Mouse (Mus musculus): Measurements from ENCODE around the gene Fli1. TPM values are rescaled to one million over a fixed set of nuclear protein-coding genes. Genes with fewer than 3 reads are reported as not detected.

Gene Fli1
- polyA plus RNA-seq, 2 experiments, result 10.1 to 22.2 TPM

DNA sequence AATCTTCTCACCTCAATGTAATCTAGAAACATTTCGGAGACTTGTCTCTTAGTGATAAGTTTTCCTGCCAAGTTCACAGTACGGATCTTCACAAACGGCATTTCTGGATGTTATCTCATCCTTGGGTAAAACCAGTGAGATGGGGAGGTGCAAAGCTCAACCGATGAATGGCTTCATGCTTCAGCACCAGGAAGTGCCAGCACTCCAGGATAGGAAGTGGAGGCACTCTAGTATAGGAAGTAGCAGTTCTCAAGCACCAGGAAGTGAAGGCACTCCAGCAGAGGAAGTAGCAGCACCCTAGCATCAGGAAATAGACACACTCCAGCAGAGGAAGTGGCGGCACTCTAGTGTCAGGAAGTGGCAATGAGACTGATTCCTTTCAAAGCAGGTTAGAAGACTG, 27.9 kb upstream of the Fli1 start:
- WGBS, result 86% methylated on average over 5 of the region's 5 CpGs
- H3K4me1 ChIP-seq (ENCODE audit: control insufficient read depth, insufficient read depth, low read length), result peaks cover 18% of the 10 kb centered on the region
- ATAC-seq (ENCODE audit: low FRiP score, low read depth) (no peak), DNase-seq (ENCODE audit: low spot score) (no peak)
- no peak overlapping the region for H3K27ac ChIP-seq (replicated peaks; ENCODE audit: low read depth, low read length)
- no peak overlapping the region for H3K4me3 ChIP-seq (replicated peaks; ENCODE audit: low read length)
- no peak overlapping the region for H3K9ac ChIP-seq (ENCODE audit: low read depth, low read length, severe bottlenecking)
- H3K4me2 ChIP-seq (replicated peaks; ENCODE audit: low read depth, low read length, severe bottlenecking), result no peak overlapping the region
- no peaks in the 10 kb centered on the region for H3K27me3 ChIP-seq (ENCODE audit: control insufficient read depth, insufficient read depth, low read length)
- no peak for TF ChIP-seq POLR2A (IDR thresholded peaks at IDR 0.05; ENCODE audit: borderline replicate concordance, extremely low read depth, insufficient read depth, insufficient read length)
- H3K36me3 ChIP-seq (ENCODE audit: control insufficient read depth, insufficient read depth, low read length), result no peaks in the 10 kb centered on the region
- no peaks in the 10 kb centered on the region for H3K9me3 ChIP-seq (ENCODE audit: control insufficient read depth, low read length)

DNA sequence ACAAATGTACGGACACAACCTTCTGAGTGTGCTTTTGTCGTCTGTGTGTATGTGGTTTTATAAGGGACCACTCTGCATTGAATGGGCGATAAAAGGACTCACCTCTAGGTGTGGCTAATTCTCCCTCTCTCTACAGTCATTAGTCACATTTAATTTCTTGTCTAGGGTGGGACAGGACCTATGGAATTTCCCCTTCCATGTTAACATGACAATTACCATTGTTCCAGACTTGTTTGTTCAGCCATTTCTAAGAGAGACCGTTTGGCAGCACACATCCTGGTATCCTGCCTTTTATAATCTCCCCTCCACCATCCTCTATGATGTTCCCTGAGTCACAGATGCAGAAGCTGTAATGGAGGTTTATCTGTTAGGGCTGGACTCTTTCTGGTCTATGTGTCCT, 26.6 kb upstream of the Fli1 start:
- H3K9me3 ChIP-seq (ENCODE audit: control insufficient read depth, low read length), result no peaks in the 10 kb centered on the region
- no peak for DNase-seq (ENCODE audit: low spot score)
- no peaks in the 10 kb centered on the region for H3K27me3 ChIP-seq (ENCODE audit: control insufficient read depth, insufficient read depth, low read length)
- H3K27ac ChIP-seq (replicated peaks; ENCODE audit: low read depth, low read length), result no peak overlapping the region
- WGBS, result 78% methylated on average over 4 of the region's 4 CpGs
- no peak overlapping the region for H3K4me2 ChIP-seq (replicated peaks; ENCODE audit: low read depth, low read length, severe bottlenecking)
- H3K9ac ChIP-seq (ENCODE audit: low read depth, low read length, severe bottlenecking), result no peak overlapping the region
- H3K4me3 ChIP-seq (replicated peaks; ENCODE audit: low read length), result no peak overlapping the region
- no peak for TF ChIP-seq POLR2A (IDR thresholded peaks at IDR 0.05; ENCODE audit: borderline replicate concordance, extremely low read depth, insufficient read depth, insufficient read length)
- ATAC-seq (ENCODE audit: low FRiP score, low read depth), result no peak
- H3K36me3 ChIP-seq (ENCODE audit: control insufficient read depth, insufficient read depth, low read length), result no peaks in the 10 kb centered on the region
- peaks cover 24% of the 10 kb centered on the region for H3K4me1 ChIP-seq (ENCODE audit: control insufficient read depth, insufficient read depth, low read length)

DNA sequence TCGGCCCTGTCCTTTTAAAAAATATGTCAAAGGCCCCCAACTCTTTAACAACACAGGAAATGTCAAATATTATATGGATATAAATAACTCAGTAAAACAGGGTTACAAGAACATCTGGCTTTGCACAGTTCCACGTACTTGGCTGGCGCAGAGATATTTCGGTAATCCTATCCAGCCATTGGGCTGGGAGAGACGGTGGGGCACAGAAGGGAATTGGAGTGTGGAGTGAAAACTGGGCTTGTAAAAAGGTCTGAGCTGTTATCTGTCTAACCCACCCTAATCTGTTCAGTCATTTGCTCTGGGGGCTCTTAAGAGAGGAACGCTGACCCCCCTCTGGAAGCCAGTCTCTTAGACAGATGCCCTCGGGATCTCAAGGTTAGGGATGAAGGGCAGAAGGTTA, 24.9 kb upstream of the Fli1 start:
- peak overlapping the region; percentile 64; the same call in 1 of the 2 replicates for H3K27ac ChIP-seq (replicated peaks; ENCODE audit: low read depth, low read length)
- no peak overlapping the region for H3K4me3 ChIP-seq (replicated peaks; ENCODE audit: low read length)
- H3K9me3 ChIP-seq (ENCODE audit: control insufficient read depth, low read length), result no peaks in the 10 kb centered on the region
- peak; percentile 51; the same call in 1 of the 2 replicates for ATAC-seq (ENCODE audit: low FRiP score, low read depth)
- 0 out of 2 replicates have a peak overlapping the region, but pooled peaks have one; percentile 18 for H3K9ac ChIP-seq (ENCODE audit: low read depth, low read length, severe bottlenecking)
- H3K27me3 ChIP-seq (ENCODE audit: control insufficient read depth, insufficient read depth, low read length), result no peaks in the 10 kb centered on the region
- no peak for TF ChIP-seq POLR2A (IDR thresholded peaks at IDR 0.05; ENCODE audit: borderline replicate concordance, extremely low read depth, insufficient read depth, insufficient read length)
- DNase-seq (ENCODE audit: low spot score), result peak; percentile 60
- WGBS, result 14% methylated on average over 7 of the region's 7 CpGs
- H3K4me1 ChIP-seq (ENCODE audit: control insufficient read depth, insufficient read depth, low read length), result peaks cover 27% of the 10 kb centered on the region
- H3K36me3 ChIP-seq (ENCODE audit: control insufficient read depth, insufficient read depth, low read length), result no peaks in the 10 kb centered on the region
- peak overlapping the region; percentile 24; the same call in 1 of the 2 replicates for H3K4me2 ChIP-seq (replicated peaks; ENCODE audit: low read depth, low read length, severe bottlenecking)

DNA sequence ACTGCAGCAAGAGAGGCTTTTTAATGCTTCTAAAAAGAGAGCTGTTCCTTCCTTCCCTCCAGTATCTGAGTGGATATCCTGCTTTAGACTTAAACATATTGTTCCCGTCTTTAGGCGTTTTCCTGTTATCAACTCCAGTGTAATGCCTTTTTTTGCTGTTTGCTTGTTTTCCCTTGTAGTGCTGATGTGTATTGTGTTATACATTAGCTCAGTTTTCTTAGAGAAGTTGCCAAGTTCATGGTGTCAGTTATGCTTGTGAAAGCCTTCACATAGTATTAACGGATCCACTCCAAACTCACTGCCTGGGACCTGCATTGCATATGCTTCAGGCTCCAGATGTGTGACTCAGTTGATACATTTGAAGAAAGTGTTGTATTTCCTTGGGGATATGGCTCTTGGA, 22.6 kb upstream of the Fli1 start:
- DNase-seq (ENCODE audit: low spot score) (no peak), ATAC-seq (ENCODE audit: low FRiP score, low read depth) (no peak)
- WGBS, result 49% methylated on average over 3 of the region's 3 CpGs
- Histone ChIP-seq H3K27ac (replicated peaks; ENCODE audit: low read depth, low read length) (no peak overlapping the region), H3K27me3 (ENCODE audit: control insufficient read depth, insufficient read depth, low read length) (no peaks in the 10 kb centered on the region), H3K9ac (ENCODE audit: low read depth, low read length, severe bottlenecking) (no peak overlapping the region), H3K36me3 (ENCODE audit: control insufficient read depth, insufficient read depth, low read length) (no peaks in the 10 kb centered on the region), H3K9me3 (ENCODE audit: control insufficient read depth, low read length) (no peaks in the 10 kb centered on the region), H3K4me3 (replicated peaks; ENCODE audit: low read length) (no peak overlapping the region), H3K4me1 (ENCODE audit: control insufficient read depth, insufficient read depth, low read length) (peaks cover 26% of the 10 kb centered on the region), H3K4me2 (replicated peaks; ENCODE audit: low read depth, low read length, severe bottlenecking) (no peak overlapping the region)
- TF ChIP-seq POLR2A (IDR thresholded peaks at IDR 0.05; ENCODE audit: borderline replicate concordance, extremely low read depth, insufficient read depth, insufficient read length), result no peak

DNA sequence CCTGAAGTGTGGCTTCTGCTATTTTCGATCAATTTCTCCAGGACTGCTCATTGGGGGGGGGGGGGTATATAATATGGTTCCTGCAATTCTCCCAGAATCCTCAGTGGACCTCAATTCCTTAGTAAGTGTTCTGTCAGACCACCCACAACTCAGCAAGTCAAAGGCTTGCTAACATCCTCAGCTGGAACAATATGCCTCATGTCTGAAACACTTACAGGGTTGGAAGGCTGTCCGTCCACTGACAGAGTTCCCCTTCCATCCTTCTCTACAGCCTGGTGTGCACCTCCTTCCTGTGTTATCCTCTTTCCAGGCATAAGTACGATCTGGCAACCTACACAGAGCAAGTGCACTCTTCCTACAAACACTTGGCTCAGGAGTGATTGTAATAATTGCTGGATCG, 20.2 kb upstream of the Fli1 start:
- 57% methylated on average over 4 of the region's 4 CpGs for WGBS
- Histone ChIP-seq H3K4me2 (replicated peaks; ENCODE audit: low read depth, low read length, severe bottlenecking) (peak overlapping the region; percentile 14; the same call in 1 of the 2 replicates), H3K4me3 (replicated peaks; ENCODE audit: low read length) (no peak overlapping the region), H3K9ac (ENCODE audit: low read depth, low read length, severe bottlenecking) (no peak overlapping the region), H3K9me3 (ENCODE audit: control insufficient read depth, low read length) (no peaks in the 10 kb centered on the region), H3K27ac (replicated peaks; ENCODE audit: low read depth, low read length) (no peak overlapping the region), H3K36me3 (ENCODE audit: control insufficient read depth, insufficient read depth, low read length) (no peaks in the 10 kb centered on the region), H3K4me1 (ENCODE audit: control insufficient read depth, insufficient read depth, low read length) (peaks cover 22% of the 10 kb centered on the region), H3K27me3 (ENCODE audit: control insufficient read depth, insufficient read depth, low read length) (no peaks in the 10 kb centered on the region)
- no peak for ATAC-seq (ENCODE audit: low FRiP score, low read depth)
- DNase-seq (ENCODE audit: low spot score), result no peak
- no peak for TF ChIP-seq POLR2A (IDR thresholded peaks at IDR 0.05; ENCODE audit: borderline replicate concordance, extremely low read depth, insufficient read depth, insufficient read length)

DNA sequence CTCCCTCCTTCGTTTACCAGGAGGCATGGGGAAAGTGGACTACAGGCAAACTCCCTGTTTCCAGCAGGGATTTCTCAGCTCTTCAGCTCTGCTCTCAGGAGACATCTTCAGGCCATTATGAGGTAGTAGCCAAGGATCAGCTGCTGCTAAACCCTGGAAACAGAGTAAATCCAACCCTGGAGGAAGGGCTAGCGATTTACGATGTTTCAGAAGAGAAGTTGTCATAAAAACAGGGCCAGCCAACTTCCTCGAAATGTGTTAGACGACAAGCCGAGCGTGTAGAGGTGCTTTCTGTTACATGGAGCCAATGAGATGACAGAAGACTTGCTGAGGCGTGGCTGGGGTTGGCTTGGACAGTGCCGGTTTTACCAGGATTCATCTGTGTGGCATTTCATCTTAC, 19.7 kb upstream of the Fli1 start:
- 11% methylated on average over 9 of the region's 9 CpGs for WGBS
- H3K4me3 ChIP-seq (replicated peaks; ENCODE audit: low read length), result no peak overlapping the region
- peak overlapping the region; percentile 14; the same call in 1 of the 2 replicates for H3K4me2 ChIP-seq (replicated peaks; ENCODE audit: low read depth, low read length, severe bottlenecking)
- DNase-seq (ENCODE audit: low spot score) (peak; percentile 65), ATAC-seq (ENCODE audit: low FRiP score, low read depth) (peak; percentile 21; the same call in 1 of the 2 replicates)
- TF ChIP-seq POLR2A (IDR thresholded peaks at IDR 0.05; ENCODE audit: borderline replicate concordance, extremely low read depth, insufficient read depth, insufficient read length), result no peak
- peaks cover 22% of the 10 kb centered on the region for H3K4me1 ChIP-seq (ENCODE audit: control insufficient read depth, insufficient read depth, low read length)
- H3K9ac ChIP-seq (ENCODE audit: low read depth, low read length, severe bottlenecking), result no peak overlapping the region
- no peaks in the 10 kb centered on the region for H3K27me3 ChIP-seq (ENCODE audit: control insufficient read depth, insufficient read depth, low read length)
- no peak overlapping the region for H3K27ac ChIP-seq (replicated peaks; ENCODE audit: low read depth, low read length)
- no peaks in the 10 kb centered on the region for H3K36me3 ChIP-seq (ENCODE audit: control insufficient read depth, insufficient read depth, low read length)
- H3K9me3 ChIP-seq (ENCODE audit: control insufficient read depth, low read length), result no peaks in the 10 kb centered on the region

All from limb, embryonic 14.5 days (tissue).